Mouse (Mus musculus) bone marrow, adult 2 months (tissue): ENCODE measurements at regions not wholly inside any gene's neighbourhood (a gene's known extent, or its start where the extent isn't known, plus 50 kb on each side); places are given as distances from the start of the nearest gene placed in this dataset.

ENCODE experiments used
- H3K27ac ChIP-seq: fragments of 200-500 bp; 2 replicates; pipeline ENCODE4 v1.5.1; 2012; ENCODE audit warnings: low read depth, mild to moderate bottlenecking, control low read depth, inconsistent platforms, low read length; ENCODE audit not compliant: control insufficient read depth, poor library complexity, insufficient read depth
- H3K4me1 ChIP-seq: fragments of 200-500 bp; 2 replicates; pipeline ENCODE4 v1.6.1; 2011; ENCODE audit warnings: low read length; ENCODE audit not compliant: control insufficient read depth, insufficient read depth
- H3K4me3 ChIP-seq: fragments of 200-500 bp; replicated peaks from 2 replicates; pipeline ENCODE3; 2011; ENCODE audit warnings: mild to moderate bottlenecking, low read depth, low read length, control low read depth; ENCODE audit not compliant: control insufficient read depth
- CTCF ChIP-seq: fragments of 200-500 bp; IDR thresholded peaks from 2 replicates; pipeline ENCODE4 v1.5.1; 2011; ENCODE audit warnings: low read length, control low read depth; ENCODE audit not compliant: control insufficient read depth, insufficient read depth
- POLR2A ChIP-seq: fragments of 200-500 bp; IDR thresholded peaks from 2 replicates; pipeline ENCODE4 v1.6.1; 2011; ENCODE audit warnings: low read depth, mild to moderate bottlenecking, control low read depth, low read length, borderline replicate concordance; ENCODE audit not compliant: control insufficient read depth
- WGBS: fragments of 180-500 bp; shearing (Covaris S2); methylation state at CpG from one replicate; pipeline ENCODE4 v1.1.7; 2018; 5-methylcytosine and 5-hydroxymethylcytosine counted together

DNA sequence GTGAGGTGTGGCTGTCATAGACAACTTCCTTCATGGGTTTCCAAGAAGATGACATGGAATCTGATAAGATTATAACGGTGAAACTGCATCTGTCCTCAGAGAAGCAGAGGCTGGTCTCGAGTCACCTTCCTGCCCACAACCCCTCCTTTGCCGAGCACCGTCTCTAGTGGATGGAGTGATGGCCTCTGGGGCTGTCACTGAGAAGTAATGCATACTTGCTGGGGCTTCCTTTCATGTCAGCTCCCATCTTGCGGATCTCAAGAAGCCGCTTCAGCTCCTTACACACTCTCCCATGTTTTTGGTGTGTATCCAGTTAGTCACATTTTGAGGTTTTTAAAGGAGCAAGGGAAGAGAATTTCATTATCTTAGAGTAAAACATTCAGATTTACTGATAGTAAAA, 84.7 kb downstream of the Cxcl12 start:
- WGBS = 66% methylated on average over 6 of the region's 6 CpGs

GRCm38 (mm10) chr6:117253586-117254330, 85.4 kb downstream of the Cxcl12 start:
- TF ChIP-seq CTCF = no peak
- no peak for TF ChIP-seq POLR2A
- Histone ChIP-seq H3K27ac (no peak overlapping the region), H3K4me3 (no peak overlapping the region), H3K4me1 (no peaks in the 10 kb centered on the region)
- 77% methylated on average over 16 of the region's 16 CpGs for WGBS

More for the DNA sequence above, 84.7 kb downstream of the Cxcl12 start:
- TF ChIP-seq POLR2A (no peak), CTCF (no peak)
- Histone ChIP-seq H3K4me1 (no peaks in the 10 kb centered on the region), H3K27ac (no peak overlapping the region), H3K4me3 (no peak overlapping the region)

GRCm38 (mm10) chr6:117254620-117255228, 86.4 kb downstream of the Cxcl12 start:
- Histone ChIP-seq H3K4me3 (no peak overlapping the region), H3K27ac (no peak overlapping the region), H3K4me1 (no peaks in the 10 kb centered on the region)
- 40% methylated on average over 3 of the region's 3 CpGs for WGBS
- TF ChIP-seq CTCF = no peak
- no peak for TF ChIP-seq POLR2A

GRCm38 (mm10) chr6:117255399-117256098, 87.2 kb downstream of the Cxcl12 start:
- no peak overlapping the region for H3K4me3 ChIP-seq
- H3K4me1 ChIP-seq = no peaks in the 10 kb centered on the region
- TF ChIP-seq POLR2A (no peak), CTCF (no peak)
- 73% methylated on average over 3 of the region's 3 CpGs for WGBS
- H3K27ac ChIP-seq = no peak overlapping the region

DNA sequence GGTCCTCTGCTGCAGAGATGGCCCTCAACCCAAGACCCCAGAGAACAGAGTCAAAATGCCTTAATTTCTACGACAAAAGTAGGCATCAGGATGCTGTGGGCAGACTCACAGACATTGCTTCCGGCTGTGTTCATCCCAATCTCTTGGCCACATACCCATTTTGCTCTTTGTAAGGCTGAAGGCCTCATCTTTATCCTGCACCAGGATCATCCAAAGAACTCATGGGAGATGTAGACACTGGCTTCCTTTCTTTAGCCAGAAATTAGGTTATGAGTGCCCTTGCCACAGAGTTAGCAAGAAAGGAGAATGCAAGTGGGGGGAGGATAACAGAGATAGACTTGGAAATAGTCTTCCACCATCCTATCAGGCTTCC, 87.8 kb downstream of the Cxcl12 start:
- no peaks in the 10 kb centered on the region for H3K4me1 ChIP-seq
- TF ChIP-seq POLR2A (no peak), CTCF (no peak)
- no peak overlapping the region for H3K27ac ChIP-seq
- WGBS = 79% methylated on average over 2 of the region's 2 CpGs
- no peak overlapping the region for H3K4me3 ChIP-seq

DNA sequence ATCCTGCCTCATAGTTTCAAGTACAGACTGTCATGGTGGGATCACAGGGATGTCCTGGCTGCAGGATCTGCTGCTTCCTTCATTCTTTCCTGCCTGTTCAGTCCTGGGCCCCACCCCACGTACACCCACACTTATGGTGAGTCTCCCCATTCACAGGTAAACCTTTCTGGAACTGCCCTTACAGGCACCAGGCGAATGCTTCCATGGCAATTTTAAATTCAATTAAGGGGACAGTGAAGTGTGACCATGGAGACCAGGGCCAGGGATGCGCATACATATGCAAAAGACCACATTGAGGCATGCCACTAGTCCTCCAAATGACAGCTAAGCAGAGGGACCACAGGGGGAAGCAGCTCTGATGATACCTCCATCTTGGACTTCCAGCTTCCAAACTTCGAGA, 89.3 kb downstream of the Cxcl12 start:
- H3K4me3 ChIP-seq = no peak overlapping the region
- TF ChIP-seq CTCF (no peak), POLR2A (no peak)
- 75% methylated on average over 4 of the region's 4 CpGs for WGBS
- no peaks in the 10 kb centered on the region for H3K4me1 ChIP-seq
- H3K27ac ChIP-seq = no peak overlapping the region

GRCm38 (mm10) chr6:117267906-117268305, 99.6 kb downstream of the Cxcl12 start:
- no peak overlapping the region for H3K27ac ChIP-seq
- peaks cover 4% of the 10 kb centered on the region; the same call in 1 of the 2 replicates for H3K4me1 ChIP-seq
- TF ChIP-seq POLR2A (no peak), CTCF (no peak)
- no peak overlapping the region for H3K4me3 ChIP-seq
- 63% methylated on average over 1 of the region's 1 CpGs for WGBS

- TF ChIP-seq CTCF (no peak), POLR2A (no peak)
- H3K4me3 ChIP-seq = no peak overlapping the region
- 80% methylated on average over 2 of the region's 2 CpGs for WGBS
- peaks cover 4% of the 10 kb centered on the region; the same call in 1 of the 2 replicates for H3K4me1 ChIP-seq
- no peak overlapping the region for H3K27ac ChIP-seq
These were observed 100.0 kb downstream of the Cxcl12 start for GRCm38 (mm10) chr6:117268376-117268775.
